Mouse (Mus musculus) forebrain, postnatal 0 days (tissue): ENCODE data around the gene Art5. TPM values are rescaled to one million over a fixed set of nuclear protein-coding genes. Genes with fewer than 3 reads are reported as not detected.

Source experiments
- ATAC-seq: fragments of 200-750 bp; cut with Nextera tagmentation; 2 replicates; pipeline ENCODE4 v1.8.0; 2017; ENCODE audit warnings: mild to moderate bottlenecking, moderate library complexity
- DNase-seq: peaks from one replicate; pipeline ENCODE4 v3.0.0-alpha.2; 2015
- H3K27ac ChIP-seq: fragments of 300-500 bp; sonication (generic); 2 replicates; pipeline ENCODE4 v1.5.1; 2014; ENCODE audit warnings: low read depth, mild to moderate bottlenecking, antibody characterized with exemption, low read length, moderate library complexity, mixed read lengths
- H3K27me3 ChIP-seq: fragments of 300-500 bp; sonication (generic); 2 replicates; pipeline ENCODE4 v1.6.1; 2014; ENCODE audit warnings: mild to moderate bottlenecking, low read length, mixed read lengths; ENCODE audit not compliant: insufficient read depth
- H3K36me3 ChIP-seq: fragments of 300-500 bp; sonication (generic); 2 replicates; pipeline ENCODE4 v1.6.1; 2014; ENCODE audit warnings: mild to moderate bottlenecking, moderate library complexity; ENCODE audit not compliant: insufficient read depth
- H3K4me1 ChIP-seq: fragments of 300-500 bp; sonication (generic); 2 replicates; pipeline ENCODE4 v1.6.1; 2014; ENCODE audit warnings: antibody characterized with exemption; ENCODE audit not compliant: insufficient read depth
- H3K4me2 ChIP-seq: fragments of 300-500 bp; sonication (generic); 2 replicates; pipeline ENCODE4 v1.6.1; 2014; ENCODE audit warnings: low read depth, mild to moderate bottlenecking, moderate library complexity
- H3K4me3 ChIP-seq: fragments of 300-500 bp; sonication (generic); 2 replicates; pipeline ENCODE4 v1.5.1; 2014; ENCODE audit warnings: low read depth, low read length, mixed read lengths
- H3K9ac ChIP-seq: fragments of 300-500 bp; sonication (generic); 2 replicates; pipeline ENCODE4 v1.6.1; 2014; ENCODE audit warnings: mild to moderate bottlenecking
- H3K9me3 ChIP-seq: fragments of 300-500 bp; sonication (generic); 2 replicates; pipeline ENCODE4 v1.6.1; 2016; ENCODE audit warnings: low read length
- CTCF ChIP-seq: sonication (generic); IDR thresholded peaks from 2 replicates; pipeline ENCODE4 v1.5.1; 2016; ENCODE audit warnings: antibody characterized with exemption, control low read depth, low read depth
- WGBS: fragments of 180-500 bp; shearing (Covaris S2); extraction: QIAGEN DNeasy Blood & Tissue Kit; methylation state at CpG from one replicate; pipeline ENCODE4 v1.1.7; 2014; 5-methylcytosine and 5-hydroxymethylcytosine counted together
- polyA plus RNA-seq: library from polyadenylated mRNA; unstranded; fragments of >200 nt; fragmentation: Nextera tagmentation; extraction: Ambion mirVana; gene quantifications from 2 replicates; pipeline ENCODE4 v1.2.1, GENCODE M21; 2015
- total RNA-seq: library from RNA; depleted of rRNA; stranded (reverse); fragments of >200 nt; gene quantifications from 2 replicates; pipeline ENCODE4 v1.2.3, GENCODE M21; 2014

The Art5 gene
- total and polyA plus RNA-seq, 2 experiments from 2014 or later = 0.22 to 0.29 TPM

DNA sequence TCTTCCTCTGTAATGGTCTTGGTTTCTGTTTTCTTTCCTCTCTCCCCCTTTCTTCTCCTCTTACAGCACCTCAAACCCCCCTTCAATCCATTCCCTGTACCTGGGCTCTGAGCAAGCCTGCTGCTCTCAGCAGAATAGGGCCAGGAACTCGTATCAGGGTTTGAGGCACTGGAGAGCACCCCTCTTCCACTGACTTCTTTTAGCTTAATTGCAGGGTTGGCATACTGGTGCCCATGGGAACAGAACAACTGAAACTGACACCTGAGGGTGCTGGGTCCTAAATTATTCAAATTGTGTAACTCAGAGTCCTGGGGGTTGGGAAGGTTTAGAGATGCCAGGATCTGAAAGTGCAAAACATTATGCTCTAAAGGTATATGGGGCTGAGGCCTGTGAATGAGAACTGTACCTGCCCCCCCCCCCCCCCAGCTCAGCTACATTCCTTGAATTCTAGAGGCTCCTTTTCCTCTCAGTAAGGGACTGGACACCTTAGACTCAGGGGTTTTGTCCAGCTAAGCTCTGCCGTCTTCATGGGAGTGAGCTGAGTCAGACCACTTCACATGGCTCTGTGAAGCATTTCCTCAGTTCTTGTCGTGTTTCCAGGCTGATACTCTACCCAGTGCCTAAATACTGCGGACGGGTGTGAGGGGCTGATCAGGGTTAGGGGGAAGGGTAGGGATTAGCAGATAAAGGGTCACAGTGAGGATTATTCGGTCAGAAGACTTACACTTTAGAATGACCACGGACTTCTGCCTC, 7.5 kb upstream of the Art5 start, which contains the start of gene Chrna10:
TSS of gene Chrna10 (minus strand) at position 250 of the 753 bp plus-strand sequence.
- H3K36me3 ChIP-seq = peaks cover 34% of the 10 kb centered on the region
- no peak within 1 kb of the TSS for H3K27ac ChIP-seq
- no peaks in the 10 kb centered on the region for H3K27me3 ChIP-seq
- DNase-seq = no peak
- H3K9me3 ChIP-seq = no peaks in the 10 kb centered on the region
- 46% methylated on average over 7 of the region's 7 CpGs for WGBS
- no peak for TF ChIP-seq CTCF
- H3K4me1 ChIP-seq = no peaks in the 10 kb centered on the region
- no peak for ATAC-seq
- no peak within 1 kb of the TSS for H3K4me3 ChIP-seq
- no peak within 1 kb of the TSS for H3K9ac ChIP-seq
- no peak within 1 kb of the TSS for H3K4me2 ChIP-seq

DNA sequence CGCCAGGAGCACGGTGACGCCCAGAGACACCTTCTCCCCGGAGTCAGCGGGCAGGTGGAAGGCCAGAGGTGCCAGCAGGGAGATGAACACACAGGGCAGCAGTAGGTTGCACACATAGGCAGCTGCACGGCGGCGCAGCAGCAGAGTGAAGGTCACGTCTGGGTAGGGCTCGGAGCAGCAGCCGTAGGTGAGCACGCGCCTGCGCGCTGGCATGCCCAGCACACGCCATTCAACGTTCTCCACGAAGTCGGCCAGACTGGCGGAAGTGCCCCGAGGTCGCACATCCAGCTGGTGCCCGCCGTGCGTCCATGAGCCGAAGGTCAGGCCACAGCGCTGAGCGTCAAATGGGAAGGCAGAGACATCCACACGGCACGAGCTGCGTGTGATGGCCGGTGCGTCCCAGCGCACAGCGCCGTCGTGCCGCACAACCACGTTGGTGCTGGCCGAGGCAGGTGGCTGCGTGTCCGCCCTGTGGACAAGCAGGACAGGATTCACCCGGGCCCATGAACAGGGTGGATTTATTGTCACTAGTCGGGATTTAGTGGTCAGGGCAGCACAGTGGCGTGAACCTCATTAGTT, 4.0 kb upstream of the Art5 start:
- TF ChIP-seq CTCF = no peak
- no peaks in the 10 kb centered on the region for H3K27me3 ChIP-seq
- no peak for DNase-seq
- no peak overlapping the region for H3K4me3 ChIP-seq
- H3K4me2 ChIP-seq = no peak overlapping the region
- H3K4me1 ChIP-seq = no peaks in the 10 kb centered on the region
- no peaks in the 10 kb centered on the region for H3K9me3 ChIP-seq
- H3K36me3 ChIP-seq = 0 out of 2 replicates have a peak, but pooled peaks cover under 1% of the 10 kb centered on the region
- no peak overlapping the region for H3K9ac ChIP-seq
- WGBS = 89% methylated on average over 45 of the region's 45 CpGs
- ATAC-seq = no peak
- no peak overlapping the region for H3K27ac ChIP-seq

DNA sequence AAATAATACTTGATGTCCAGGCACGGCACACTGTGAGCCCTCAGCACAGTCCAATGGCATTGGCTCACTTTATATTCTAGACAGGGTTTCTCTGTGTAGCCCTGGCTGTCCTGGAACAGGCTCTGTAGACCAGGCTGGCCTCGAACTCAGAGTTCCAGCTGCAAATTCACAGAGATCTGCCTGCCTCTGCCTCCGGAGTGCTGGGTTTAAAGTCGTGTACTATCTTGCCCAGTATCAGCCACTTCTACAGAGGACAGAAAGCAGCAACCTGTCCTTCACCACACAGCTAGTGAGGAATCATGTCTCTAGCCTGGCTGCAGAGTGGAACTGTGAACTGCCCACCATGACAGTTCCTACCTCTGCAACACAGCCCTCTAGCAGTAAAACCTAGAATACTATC, 457 bp upstream of the Art5 start:
- Histone ChIP-seq H3K4me3 (no peak overlapping the region), H3K9me3 (no peaks in the 10 kb centered on the region), H3K4me1 (no peaks in the 10 kb centered on the region), H3K27ac (no peak overlapping the region), H3K27me3 (no peaks in the 10 kb centered on the region), H3K4me2 (no peak overlapping the region), H3K9ac (no peak overlapping the region), H3K36me3 (no peaks in the 10 kb centered on the region)
- no peak for DNase-seq
- WGBS = 87% methylated on average over 4 of the region's 4 CpGs
- no peak for TF ChIP-seq CTCF
- ATAC-seq = no peak

DNA sequence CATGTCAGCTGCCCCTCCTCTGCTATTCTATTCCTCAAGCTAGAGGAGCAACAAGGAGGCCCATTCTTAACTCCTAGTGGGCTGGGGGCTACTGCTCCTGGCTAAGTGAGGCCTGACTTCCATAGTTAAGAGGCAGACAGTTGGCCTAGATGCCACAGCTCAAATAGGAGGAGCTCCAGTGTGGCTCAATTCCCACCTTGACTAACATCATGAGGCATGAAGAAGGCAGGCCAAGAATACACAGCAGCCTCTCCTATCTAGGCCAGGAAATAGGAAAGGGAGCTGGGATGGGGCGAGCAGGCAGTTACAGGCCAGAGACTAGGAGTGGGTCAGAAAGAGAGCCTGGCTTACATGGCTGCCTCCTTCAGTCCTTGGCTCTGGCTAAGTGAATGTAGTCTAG, 1.1 kb downstream of the Art5 start:
- ATAC-seq = no peak
- 83% methylated on average over 1 of the region's 1 CpGs for WGBS

DNA sequence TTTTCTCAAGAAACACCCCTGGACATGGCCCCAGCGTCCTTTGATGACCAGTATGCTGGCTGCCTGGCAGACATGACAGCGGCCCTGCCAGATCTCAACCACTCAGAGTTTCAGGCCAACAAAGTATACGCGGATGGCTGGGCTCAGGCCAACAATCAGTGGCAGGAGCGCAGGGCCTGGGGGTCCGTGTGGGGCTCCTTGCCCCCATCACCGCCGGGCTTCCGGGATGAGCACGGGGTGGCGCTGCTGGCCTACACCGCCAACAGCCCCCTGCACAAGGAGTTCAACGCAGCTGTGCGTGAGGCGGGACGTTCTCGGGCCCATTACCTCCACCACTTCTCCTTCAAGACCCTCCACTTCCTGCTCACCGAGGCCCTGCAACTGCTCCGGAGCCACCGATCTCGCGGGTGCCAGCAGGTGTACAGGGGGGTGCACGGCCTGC, 2.6 kb downstream of the Art5 start:
- no peaks in the 10 kb centered on the region for H3K9me3 ChIP-seq
- DNase-seq (peak; percentile 6), ATAC-seq (peak; percentile 23)
- no peak overlapping the region for H3K4me3 ChIP-seq
- no peaks in the 10 kb centered on the region for H3K27me3 ChIP-seq
- H3K4me2 ChIP-seq = peak overlapping the region; percentile 30
- no peak for TF ChIP-seq CTCF
- H3K36me3 ChIP-seq = no peaks in the 10 kb centered on the region
- no peaks in the 10 kb centered on the region for H3K4me1 ChIP-seq
- 19% methylated on average over 23 of the region's 23 CpGs for WGBS
- H3K9ac ChIP-seq = no peak overlapping the region
- H3K27ac ChIP-seq = no peak overlapping the region

More for the DNA sequence above, 1.1 kb downstream of the Art5 start:
- Histone ChIP-seq H3K9me3 (no peaks in the 10 kb centered on the region), H3K4me3 (no peak overlapping the region), H3K9ac (no peak overlapping the region), H3K4me1 (no peaks in the 10 kb centered on the region), H3K27me3 (no peaks in the 10 kb centered on the region), H3K36me3 (no peaks in the 10 kb centered on the region), H3K4me2 (no peak overlapping the region), H3K27ac (no peak overlapping the region)
- TF ChIP-seq CTCF = no peak
- DNase-seq = no peak

DNA sequence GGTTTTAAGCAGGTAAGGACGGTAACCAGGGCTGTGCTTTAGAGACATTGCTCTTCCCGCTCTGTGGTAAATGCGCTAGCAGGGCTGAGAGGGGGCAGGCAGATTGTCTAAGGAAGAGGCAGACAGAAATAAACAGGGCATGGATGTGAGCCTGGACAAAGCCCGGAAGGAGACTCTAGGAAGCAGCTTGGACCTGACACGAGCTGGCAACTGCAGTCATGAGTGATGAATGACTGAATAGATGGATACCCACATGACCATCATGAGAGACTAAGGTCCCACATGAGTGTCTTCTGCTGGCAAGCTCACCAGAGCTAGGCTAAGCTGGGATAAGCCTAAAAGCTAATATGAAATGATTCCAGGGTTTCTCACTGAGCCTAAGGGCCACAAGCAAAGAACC, 5.2 kb downstream of the Art5 start:
- no peaks in the 10 kb centered on the region for H3K27me3 ChIP-seq
- no peaks in the 10 kb centered on the region for H3K9me3 ChIP-seq
- 74% methylated on average over 5 of the region's 5 CpGs for WGBS
- no peak for TF ChIP-seq CTCF
- no peak overlapping the region for H3K27ac ChIP-seq
- H3K9ac ChIP-seq = no peak overlapping the region
- no peak overlapping the region for H3K4me2 ChIP-seq
- ATAC-seq (no peak), DNase-seq (no peak)
- H3K4me3 ChIP-seq = no peak overlapping the region
- no peaks in the 10 kb centered on the region for H3K36me3 ChIP-seq
- 0 out of 2 replicates have a peak, but pooled peaks cover 7% of the 10 kb centered on the region for H3K4me1 ChIP-seq

DNA sequence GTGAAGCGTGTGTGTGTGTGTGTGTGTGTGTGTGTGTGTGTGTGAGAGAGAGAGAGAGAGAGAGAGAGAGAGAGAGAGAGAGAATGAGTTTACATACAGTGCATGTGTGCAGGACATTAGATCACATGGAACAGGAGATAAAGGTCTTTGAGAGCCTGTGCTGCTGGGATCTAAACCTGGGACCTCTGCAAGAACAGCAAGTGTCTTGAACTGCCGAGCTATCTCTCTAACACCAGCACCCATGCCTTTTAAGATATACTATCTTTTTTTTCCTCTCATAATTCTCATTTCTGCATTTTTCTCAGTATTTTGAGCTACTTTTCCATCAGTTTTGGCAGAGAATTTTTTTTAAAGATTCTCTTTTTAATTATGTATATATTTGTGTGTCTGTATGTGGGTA, 5.7 kb downstream of the Art5 start:
- no peak for ATAC-seq
- H3K9ac ChIP-seq = no peak overlapping the region
- no peak overlapping the region for H3K27ac ChIP-seq
- no peak overlapping the region for H3K4me2 ChIP-seq
- H3K4me1 ChIP-seq = 0 out of 2 replicates have a peak, but pooled peaks cover 7% of the 10 kb centered on the region
- H3K4me3 ChIP-seq = no peak overlapping the region
- no peaks in the 10 kb centered on the region for H3K9me3 ChIP-seq
- TF ChIP-seq CTCF = no peak
- 87% methylated on average over 2 of the region's 2 CpGs for WGBS
- no peaks in the 10 kb centered on the region for H3K36me3 ChIP-seq
- no peak for DNase-seq
- H3K27me3 ChIP-seq = no peaks in the 10 kb centered on the region
